Mouse (Mus musculus) cerebellum, adult 9-10 months (tissue): ENCODE data around the gene Tmem131.

Source experiments
- DNase-seq: peaks from one replicate; pipeline ENCODE4 v3.0.0; 2022

Gene Tmem131

GRCm38 (mm10) chr1:36767321-36767720 is 176.1 kb downstream of the Tmem131 start:
- no peak for DNase-seq

GRCm38 (mm10) chr1:36766431-36767205 is 176.8 kb downstream of the Tmem131 start:
- no peak for DNase-seq

- DNase-seq, result no peak
Observed at GRCm38 (mm10) chr1:36761568-36761967, 181.9 kb downstream of the Tmem131 start, which contains the start of gene Zap70. Gene Zap70, plus strand, starts transcription at chr1:36761798.

DNA sequence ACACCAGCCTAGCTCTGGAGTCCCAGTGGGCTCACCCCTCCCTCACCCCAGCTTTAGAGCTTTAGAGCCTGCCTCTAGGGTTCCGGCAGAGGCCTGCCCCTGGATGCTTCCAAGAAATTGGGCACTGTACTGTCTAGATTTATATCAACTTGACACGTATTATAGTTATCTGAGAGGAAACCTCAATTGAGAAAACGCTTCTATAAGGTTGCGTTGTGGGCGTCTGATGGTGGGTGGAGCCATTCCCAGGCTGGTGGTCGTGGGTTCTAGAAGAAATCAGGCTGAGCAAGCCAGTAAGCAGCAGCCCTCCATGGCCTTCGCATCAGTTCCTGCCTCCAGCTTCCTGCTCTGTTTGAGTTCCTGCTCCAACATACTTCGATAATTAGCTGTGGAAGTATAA is 182.4 kb downstream of the Tmem131 start:
- DNase-seq, result no peak

GRCm38 (mm10) chr1:36760401-36760800 is 183.1 kb downstream of the Tmem131 start:
- no peak for DNase-seq

DNA sequence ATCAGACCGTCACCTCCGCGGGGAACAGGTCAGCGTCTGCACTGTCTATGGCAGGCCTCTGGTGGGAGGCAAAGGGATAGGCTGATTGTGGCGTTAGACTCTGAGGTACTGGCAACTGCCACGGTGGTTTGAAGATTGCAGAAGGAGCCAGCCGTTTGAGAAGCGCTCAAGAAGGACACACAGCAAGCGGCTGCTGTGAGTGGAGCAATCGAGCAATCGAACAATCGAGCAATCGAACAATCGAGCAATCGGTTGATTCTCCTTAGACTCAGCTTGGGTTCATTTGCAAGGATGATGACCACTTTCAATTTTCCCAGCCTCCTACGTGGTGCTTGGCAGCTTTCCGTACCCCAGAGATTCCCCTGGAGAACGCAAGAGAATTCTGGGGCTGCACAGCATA is 184.4 kb downstream of the Tmem131 start:
- DNase-seq, result no peak

- DNase-seq, result no peak
Observed at GRCm38 (mm10) chr1:36758553-36758952, 184.9 kb downstream of the Tmem131 start.

DNA sequence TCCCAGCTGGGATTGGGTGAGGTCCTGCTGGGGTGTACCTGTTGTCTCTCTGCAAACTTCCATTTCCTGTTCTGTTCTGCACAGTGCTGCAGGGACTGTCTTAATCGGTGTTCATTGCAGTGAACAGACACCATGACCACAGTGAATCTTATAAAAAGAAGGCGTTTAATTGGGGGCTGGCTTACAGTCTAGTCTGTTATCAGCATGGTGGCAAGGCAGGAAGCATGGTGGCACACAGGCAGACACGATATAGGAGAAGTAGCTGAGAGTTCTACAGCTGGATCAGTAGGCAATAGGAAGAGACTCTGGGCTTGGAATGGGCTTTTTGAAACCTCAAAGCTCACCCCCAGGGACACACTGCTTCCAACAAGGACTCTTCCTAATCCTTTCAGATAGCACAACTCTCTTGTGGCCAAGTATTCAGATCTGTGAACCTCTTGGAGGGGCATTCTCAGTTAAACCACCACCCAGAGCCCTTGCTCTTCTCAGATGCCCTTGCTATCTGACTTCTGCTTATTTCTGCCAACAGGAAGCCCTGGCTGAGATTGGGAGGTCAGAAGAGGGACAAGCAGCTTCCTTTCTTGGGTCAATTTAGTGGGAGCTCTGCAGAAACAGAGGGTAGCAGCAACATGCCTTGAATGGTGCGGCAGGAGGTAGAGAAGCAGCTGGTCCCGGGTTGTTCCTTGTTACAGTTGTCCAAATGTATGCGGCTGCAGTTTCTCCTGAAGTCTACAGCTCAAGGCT is 189.4 kb downstream of the Tmem131 start:
- DNase-seq, result no peak

DNA sequence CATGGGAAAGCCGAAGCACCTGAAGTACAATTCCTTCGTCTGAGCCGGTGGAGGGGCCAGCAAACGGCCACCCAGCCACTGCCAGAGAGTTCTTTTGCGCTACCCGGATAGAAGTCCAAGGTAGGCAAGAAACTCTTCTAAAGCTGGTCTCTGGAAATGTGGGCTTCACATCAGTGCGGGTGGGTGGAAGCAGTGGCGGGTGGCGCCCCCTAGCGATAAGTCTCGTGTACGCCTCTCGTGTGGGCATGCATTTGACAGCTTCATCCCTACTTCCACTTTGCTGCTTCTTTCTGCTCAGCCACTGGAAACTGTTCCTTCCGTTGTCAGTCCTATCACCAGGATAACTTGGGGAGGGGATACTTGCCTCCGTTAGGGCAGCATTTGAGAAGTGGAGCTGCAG is 197.0 kb downstream of the Tmem131 start:
- no peak for DNase-seq

DNA sequence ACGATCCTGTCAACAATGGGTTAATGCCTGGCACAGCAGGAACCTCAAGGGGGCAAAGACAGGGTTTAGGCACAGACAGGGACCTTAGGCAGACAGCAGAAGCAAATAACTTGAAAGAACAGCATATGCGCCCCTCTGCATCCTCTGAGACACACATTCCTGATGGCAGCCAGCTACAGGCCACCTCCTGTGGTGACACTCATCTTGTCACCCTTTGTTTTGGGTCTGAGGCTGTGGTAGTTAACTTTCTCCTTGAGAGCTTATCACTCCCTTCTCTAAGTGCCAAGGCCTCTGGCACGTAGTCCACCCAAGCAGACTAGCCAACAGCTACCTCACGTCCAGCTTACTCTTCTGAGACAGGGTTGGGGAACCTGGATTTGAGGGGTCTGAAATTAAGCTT is 197.8 kb downstream of the Tmem131 start:
- DNase-seq, result no peak

DNA sequence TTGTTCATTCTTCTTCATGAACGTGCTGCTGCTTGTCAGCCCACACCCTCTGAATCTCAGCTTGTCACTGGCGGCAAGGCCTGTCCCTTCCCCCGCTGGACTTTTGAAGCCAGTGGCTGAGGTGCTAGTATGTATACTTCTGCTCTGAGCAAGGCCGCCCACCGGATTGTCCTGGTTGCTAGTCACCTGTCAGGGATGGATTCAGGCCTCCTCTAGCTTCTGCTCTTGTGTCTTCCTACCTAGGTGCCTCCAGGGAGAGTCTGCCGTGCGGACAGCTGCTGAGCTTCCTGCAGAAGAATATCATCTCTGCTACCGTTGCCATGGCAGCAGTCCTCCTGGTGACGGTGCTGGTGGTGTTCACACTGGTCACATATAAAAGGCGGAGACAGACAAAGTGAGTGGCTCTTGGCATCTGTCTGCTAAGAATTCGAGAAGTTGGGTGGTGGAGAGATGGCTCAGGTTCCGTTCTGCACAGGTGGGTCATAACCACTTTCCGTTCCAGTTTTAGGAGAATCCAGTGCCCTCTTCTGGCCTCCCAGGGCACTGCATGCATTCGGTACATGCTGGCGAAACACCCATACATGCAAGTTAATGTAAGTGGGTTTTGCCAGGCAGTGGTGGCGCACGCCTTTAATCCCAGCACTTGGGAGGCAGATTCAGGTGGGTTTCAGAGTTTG is 199.1 kb downstream of the Tmem131 start:
- DNase-seq, result peak; percentile 84

GRCm38 (mm10) chr1:36743046-36743445 is 200.4 kb downstream of the Tmem131 start:
- DNase-seq, result no peak
